Mouse (Mus musculus): Measurements from ENCODE around the gene Tsnaxip1.

- no peak for TF ChIP-seq CTCF (IDR thresholded peaks at IDR 0.05; ENCODE audit: control insufficient read depth, insufficient read depth, insufficient read length)
- TF ChIP-seq MAX (IDR thresholded peaks at IDR 0.05), result no peak
- no peak for TF ChIP-seq USF1 (IDR thresholded peaks at IDR 0.05; ENCODE audit: low read depth)
- TF ChIP-seq MYOG (IDR thresholded peaks at IDR 0.05; ENCODE audit: control insufficient read depth, extremely low read depth, insufficient read length), result no peak
These were observed 64.9 kb downstream of the Tsnaxip1 start for GRCm38 (mm10) chr8:105892432-105892831.
